Mouse (Mus musculus) ovary, adult 10 weeks (tissue): ENCODE measurements around the gene Olfr1164. TPM values are rescaled to one million over a fixed set of nuclear protein-coding genes. Genes with fewer than 3 reads are reported as not detected.

Experiments
- polyA plus RNA-seq: library from polyadenylated mRNA; stranded (reverse); fragments of 350-450 nt; fragmentation: Illumina TruSeq; extraction: RNeasy Lipid Tissue Mini Kit (QIAGEN cat#74804); gene quantifications from one replicate; pipeline ENCODE4 v1.2.3, GENCODE M21; 2014

Olfr1164 gene
- not detected for polyA plus RNA-seq

DNA sequence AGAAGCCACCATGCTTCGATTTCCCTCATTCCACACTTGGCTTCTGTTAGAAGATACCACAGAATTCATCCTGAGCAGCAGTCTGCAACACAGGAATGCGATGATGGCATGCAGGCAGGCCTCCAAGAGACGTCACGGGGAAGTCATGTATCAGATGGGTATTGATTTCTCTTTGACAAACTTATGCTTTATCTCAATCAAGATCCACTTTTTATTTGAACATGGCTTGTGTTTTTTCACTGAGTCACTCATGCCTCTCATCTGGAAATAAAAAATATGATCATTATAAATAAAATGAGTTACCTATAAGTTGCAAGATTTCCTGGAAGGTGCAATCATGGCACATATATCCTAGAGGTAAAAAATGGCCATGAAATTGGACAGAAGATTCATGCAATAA lies at the start of gene Olfr1164:
Gene Olfr1164 (minus strand): TSS at position 101 of the 400 bp plus-strand sequence.

DNA sequence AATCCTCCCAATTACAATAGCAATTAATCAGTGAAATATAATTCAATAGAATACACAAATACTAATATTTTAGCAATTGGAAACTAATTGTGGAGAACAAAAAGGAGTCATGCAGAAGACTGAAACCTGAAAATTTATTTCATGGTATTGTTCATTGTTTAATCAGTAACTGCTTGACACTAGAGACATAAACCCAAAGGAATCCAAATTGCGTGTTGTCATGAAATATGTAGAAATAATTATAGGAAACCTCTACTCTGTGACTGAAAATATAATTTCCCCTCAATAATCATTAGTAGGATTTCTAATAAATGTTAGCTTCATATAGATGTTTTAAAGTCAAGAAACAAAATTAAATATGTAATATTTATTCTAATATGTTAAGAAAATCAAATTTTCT lies 34.4 kb upstream of the Olfr1164 start, which contains the start of gene Olfr1166:
Gene Olfr1166 (minus strand): TSS at position 101 of the 400 bp plus-strand sequence.

DNA sequence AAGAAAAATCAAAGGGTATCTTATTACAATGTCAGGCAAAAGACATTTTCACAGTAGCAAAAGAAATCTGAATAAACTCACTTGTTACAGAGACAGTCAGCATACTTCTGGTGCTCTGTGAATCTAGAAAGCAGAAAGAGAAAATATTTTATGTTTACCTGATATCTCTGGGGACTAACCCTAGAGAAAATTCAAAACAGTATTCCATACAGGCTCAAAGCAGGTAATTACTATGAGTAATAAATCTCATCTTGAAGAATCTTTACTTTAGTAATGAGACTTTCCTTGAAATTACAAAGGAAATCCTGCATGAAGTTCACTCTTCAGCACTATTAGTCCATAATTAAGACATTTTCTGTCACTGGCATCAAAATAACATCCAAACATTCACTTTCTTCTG lies 22.0 kb downstream of the Olfr1164 start, which contains the start of gene Olfr1163:
Gene Olfr1163 (minus strand): TSS at position 101 of the 400 bp plus-strand sequence.

DNA sequence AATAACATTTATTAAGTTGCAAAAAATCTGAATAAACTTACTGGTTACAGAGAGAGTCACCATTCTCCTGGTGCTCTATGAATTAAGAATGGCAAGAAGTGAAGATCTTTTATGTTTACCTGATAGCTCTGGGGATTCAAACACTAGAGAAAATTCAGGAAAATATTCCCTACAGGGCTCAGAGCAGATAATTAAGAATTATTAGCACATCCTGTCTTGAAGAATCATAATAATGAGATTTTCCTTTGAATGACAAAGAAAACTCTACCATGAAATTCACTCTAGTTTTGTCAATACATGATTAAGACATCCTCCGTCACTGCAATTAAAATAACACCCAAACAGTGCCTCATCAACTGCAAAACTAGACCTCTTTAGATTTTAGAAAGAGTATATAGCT lies 42.7 kb downstream of the Olfr1164 start, which contains the start of gene Olfr1162:
Gene Olfr1162 (minus strand): TSS at position 101 of the 400 bp plus-strand sequence.

Other genes starting within 250 kb of the Olfr1164 start
- gene Olfr1150-ps1, start 250.0 kb downstream of the Olfr1164 start, polyA plus RNA-seq, result not detected
- gene Olfr1151, start 238.1 kb downstream of the Olfr1164 start, polyA plus RNA-seq, result not detected
- gene Olfr1152, start 227.5 kb downstream of the Olfr1164 start, polyA plus RNA-seq, result not detected
- not detected for gene Olfr1153, start 199.0 kb downstream of the Olfr1164 start, polyA plus RNA-seq
- not detected for gene Olfr1154, start 188.8 kb downstream of the Olfr1164 start, polyA plus RNA-seq
- gene Olfr1155, start 148.8 kb downstream of the Olfr1164 start, polyA plus RNA-seq, result not detected
- not detected for gene Olfr1156, start 140.9 kb downstream of the Olfr1164 start, polyA plus RNA-seq
- gene Olfr1157, start 125.7 kb downstream of the Olfr1164 start, polyA plus RNA-seq, result not detected
- not detected for gene Olfr74, start 119.3 kb downstream of the Olfr1164 start, polyA plus RNA-seq
- gene Olfr1158, start 103.9 kb downstream of the Olfr1164 start, polyA plus RNA-seq, result not detected
- gene Olfr1160, start 85.7 kb downstream of the Olfr1164 start, polyA plus RNA-seq, result not detected
- gene Olfr1161, start 71.2 kb downstream of the Olfr1164 start, polyA plus RNA-seq, result not detected
- not detected for gene Olfr73, start 56.3 kb downstream of the Olfr1164 start, polyA plus RNA-seq
- gene Olfr1162, start 42.8 kb downstream of the Olfr1164 start, polyA plus RNA-seq, result not detected
- gene Olfr1163, start 22.1 kb downstream of the Olfr1164 start, polyA plus RNA-seq, result not detected
- gene Olfr1166, start 34.3 kb upstream of the Olfr1164 start, polyA plus RNA-seq, result not detected
- not detected for gene Olfr1167, start 61.2 kb upstream of the Olfr1164 start, polyA plus RNA-seq
- not detected for gene Olfr1168, start 87.9 kb upstream of the Olfr1164 start, polyA plus RNA-seq
- gene Olfr1170, start 134.4 kb upstream of the Olfr1164 start, polyA plus RNA-seq, result not detected
- gene Olfr1173, start 185.9 kb upstream of the Olfr1164 start, polyA plus RNA-seq, result 0.20 TPM
- not detected for gene Olfr1174-ps, start 221.2 kb upstream of the Olfr1164 start, polyA plus RNA-seq
- gene Olfr1175-ps, start 233.2 kb upstream of the Olfr1164 start, polyA plus RNA-seq, result not detected
- not detected for gene Olfr1176, start 242.8 kb upstream of the Olfr1164 start, polyA plus RNA-seq